Mouse (Mus musculus) E14TG2a.4 (cell line): ENCODE results near the gene Kirrel.
A peak's percentile ranks its signal among the peaks of the same experiment; 100 is the strongest.

Experiments used
- H3K27me3 ChIP-seq: 2 replicates; pipeline ENCODE4 v1.6.1; 2014; ENCODE audit warnings: low read length, control low read depth; ENCODE audit not compliant: insufficient read depth
- H3K36me3 ChIP-seq: 2 replicates; pipeline ENCODE4 v1.6.1; 2014; ENCODE audit warnings: low read length, control low read depth; ENCODE audit not compliant: insufficient read depth
- H3K4me1 ChIP-seq: replicated peaks from 2 replicates; pipeline ENCODE4 v1.6.1; 2014; ENCODE audit warnings: low read depth, low read length, control low read depth
- H3K4me3 ChIP-seq: replicated peaks from 2 replicates; pipeline ENCODE4 v1.5.1; 2014; ENCODE audit warnings: mild to moderate bottlenecking, low read length
- H3K9me3 ChIP-seq: 2 replicates; pipeline ENCODE4 v1.6.1; 2014; ENCODE audit warnings: low read length, control low read depth
- CTCF ChIP-seq: conservative IDR thresholded peaks from 2 replicates; pipeline ENCODE4 v1.5.1; 2014; ENCODE audit warnings: low read length
- NANOG ChIP-seq: IDR thresholded peaks from 2 replicates; pipeline ENCODE4 v1.6.1; 2014; ENCODE audit warnings: borderline replicate concordance, low read length, mixed read lengths
- POU5F1 ChIP-seq: IDR thresholded peaks from 2 replicates; pipeline ENCODE4 v1.6.1; 2014; ENCODE audit warnings: low read length, borderline replicate concordance

Gene Kirrel

GRCm38 (mm10) chr3:87163116-87163515 lies 11.4 kb downstream of the Kirrel start:
- Histone ChIP-seq H3K4me3 (peak overlapping the region; percentile 27; the same call in 1 of the 2 replicates), H3K9me3 (no peaks in the 10 kb centered on the region), H3K4me1 (peaks cover 87% of the 10 kb centered on the region), H3K36me3 (peaks cover 9% of the 10 kb centered on the region; the same call in 1 of the 2 replicates), H3K27me3 (no peaks in the 10 kb centered on the region)
- no peak for TF ChIP-seq POU5F1
- no peak for TF ChIP-seq NANOG
- no peak for TF ChIP-seq CTCF

- H3K36me3 ChIP-seq: peaks cover 6% of the 10 kb centered on the region; the same call in 1 of the 2 replicates
- H3K27me3 ChIP-seq: no peaks in the 10 kb centered on the region
- TF ChIP-seq CTCF (no peak), NANOG (no peak), POU5F1 (no peak)
- no peaks in the 10 kb centered on the region for H3K9me3 ChIP-seq
- peaks cover 91% of the 10 kb centered on the region for H3K4me1 ChIP-seq
- no peak overlapping the region for H3K4me3 ChIP-seq
These were observed 12.2 kb downstream of the Kirrel start for GRCm38 (mm10) chr3:87162380-87162779.

- Histone ChIP-seq H3K36me3 (peaks cover 6% of the 10 kb centered on the region; the same call in 1 of the 2 replicates), H3K9me3 (no peaks in the 10 kb centered on the region), H3K27me3 (no peaks in the 10 kb centered on the region), H3K4me3 (no peak overlapping the region), H3K4me1 (peaks cover 94% of the 10 kb centered on the region)
- TF ChIP-seq POU5F1 (no peak), CTCF (no peak), NANOG (no peak)
These were observed 12.9 kb downstream of the Kirrel start for GRCm38 (mm10) chr3:87161601-87162000.

- Histone ChIP-seq H3K4me1 (peaks cover 95% of the 10 kb centered on the region), H3K9me3 (no peaks in the 10 kb centered on the region), H3K27me3 (no peaks in the 10 kb centered on the region), H3K4me3 (no peak overlapping the region), H3K36me3 (peaks cover 6% of the 10 kb centered on the region; the same call in 1 of the 2 replicates)
- no peak for TF ChIP-seq NANOG
- no peak for TF ChIP-seq CTCF
- TF ChIP-seq POU5F1: no peak
These were observed 13.6 kb downstream of the Kirrel start for GRCm38 (mm10) chr3:87160819-87161509.

- no peaks in the 10 kb centered on the region for H3K9me3 ChIP-seq
- peaks cover 6% of the 10 kb centered on the region; the same call in 1 of the 2 replicates for H3K36me3 ChIP-seq
- H3K4me1 ChIP-seq: peaks cover 95% of the 10 kb centered on the region
- no peak for TF ChIP-seq CTCF
- TF ChIP-seq POU5F1: no peak
- no peak for TF ChIP-seq NANOG
- no peaks in the 10 kb centered on the region for H3K27me3 ChIP-seq
- no peak overlapping the region for H3K4me3 ChIP-seq
These were observed 15.4 kb downstream of the Kirrel start for GRCm38 (mm10) chr3:87159190-87159589.

GRCm38 (mm10) chr3:87157767-87158291 lies 16.7 kb downstream of the Kirrel start:
- Histone ChIP-seq H3K27me3 (no peaks in the 10 kb centered on the region), H3K36me3 (peaks cover 6% of the 10 kb centered on the region; the same call in 1 of the 2 replicates), H3K9me3 (no peaks in the 10 kb centered on the region), H3K4me1 (peaks cover 92% of the 10 kb centered on the region), H3K4me3 (no peak overlapping the region)
- TF ChIP-seq CTCF: no peak
- no peak for TF ChIP-seq NANOG
- no peak for TF ChIP-seq POU5F1

- TF ChIP-seq POU5F1 (no peak), NANOG (no peak), CTCF (no peak)
- no peaks in the 10 kb centered on the region for H3K9me3 ChIP-seq
These were observed 17.2 kb downstream of the Kirrel start for GRCm38 (mm10) chr3:87157297-87157696.

GRCm38 (mm10) chr3:87154398-87155287 lies 19.9 kb downstream of the Kirrel start:
- TF ChIP-seq CTCF (no peak), POU5F1 (no peak), NANOG (no peak)
- Histone ChIP-seq H3K4me3 (0 out of 2 replicates have a peak overlapping the region, but pooled peaks have one; percentile 32), H3K36me3 (no peaks in the 10 kb centered on the region), H3K4me1 (peaks cover 91% of the 10 kb centered on the region), H3K27me3 (no peaks in the 10 kb centered on the region), H3K9me3 (no peaks in the 10 kb centered on the region)

More at GRCm38 (mm10) chr3:87157297-87157696, 17.2 kb downstream of the Kirrel start:
- no peak overlapping the region for H3K4me3 ChIP-seq
- no peaks in the 10 kb centered on the region for H3K27me3 ChIP-seq
- peaks cover 92% of the 10 kb centered on the region for H3K4me1 ChIP-seq
- H3K36me3 ChIP-seq: peaks cover 6% of the 10 kb centered on the region; the same call in 1 of the 2 replicates
